In genomic region chr2:166638079-166638800, GRCm38 (mm10) we compare ENCODE assay signal across 12 mouse cellular contexts.
DNase-seq lines count a peak whose midpoint lies in the region; ATAC-seq and TF ChIP-seq lines count a peak whose summit lies in the region.
"Had no signal": no experiment of that assay in that cellular context is flagged by ENCODE, and none has a peak within 500 bp of the region (broad histone marks: within the 10 kb centered on the region; RNA-seq: fewer than 3 reads in every experiment).

No protein-coding gene starts in this region.

- no peak for TF ChIP-seq POLR2A in heart, adult 2 months (IDR thresholded peaks at IDR 0.05; ENCODE audit: insufficient read depth, low read depth, low read length)

- TF ChIP-seq EP300 in heart, adult 2 months (IDR thresholded peaks at IDR 0.05; ENCODE audit: insufficient read depth, low read depth, low read length): no peak

- no peaks in the 10 kb centered on the region for H3K36me3 ChIP-seq in heart, adult 2 months (ENCODE audit: control insufficient read depth, insufficient read depth, low read length)
- H3K36me3 ChIP-seq in kidney, embryonic 14.5 days (ENCODE audit: control insufficient read depth, insufficient read depth, low read length): no peaks in the 10 kb centered on the region
- peaks cover 83% of the 10 kb centered on the region for H3K36me3 ChIP-seq in midbrain, embryonic 10.5 days
- no peaks in the 10 kb centered on the region for H3K36me3 ChIP-seq in midbrain, embryonic 15.5 days (replicated peaks)
- H3K36me3 ChIP-seq in macrophage (ENCODE audit: inconsistent target): peaks cover 80% of the 10 kb centered on the region
- no peaks in the 10 kb centered on the region; the same call in 1 of the 2 replicates for H3K36me3 ChIP-seq in hindbrain, postnatal 0 days (ENCODE audit: insufficient read depth, low read length)

- intact Hi-C loops in heart, adult 2 months (cut with DNase I): no loop called here

- H3K79me2 ChIP-seq in heart, adult 2 months (replicated peaks; ENCODE audit: control insufficient read depth, insufficient read depth, low read length): no peaks in the 10 kb centered on the region
- peaks cover 82% of the 10 kb centered on the region; the same call in 1 of the 2 replicates for H3K79me2 ChIP-seq in macrophage (ENCODE audit: inconsistent target)

- H3K4me3 ChIP-seq in heart, adult 2 months: no peak overlapping the region
- no peak overlapping the region for H3K4me3 ChIP-seq in kidney, embryonic 14.5 days (ENCODE audit: low read length)
- H3K4me3 ChIP-seq in midbrain, embryonic 10.5 days: no peak overlapping the region
- no peak overlapping the region for H3K4me3 ChIP-seq in midbrain, embryonic 15.5 days
- no peak overlapping the region for H3K4me3 ChIP-seq in macrophage (ENCODE audit: inconsistent target)
- H3K4me3 ChIP-seq in hindbrain, postnatal 0 days (ENCODE audit: low read length): no peak overlapping the region
- H3K4me3 ChIP-seq: erythroblast, embryonic 14.5 days had no signal

- H3K4me2 ChIP-seq in kidney, embryonic 14.5 days (replicated peaks; ENCODE audit: low read depth, low read length): no peak overlapping the region
- H3K4me2 ChIP-seq in midbrain, embryonic 15.5 days: no peak overlapping the region
- H3K4me2 ChIP-seq in hindbrain, postnatal 0 days (ENCODE audit: low read depth, low read length): no peak overlapping the region
- H3K4me2 ChIP-seq: midbrain, embryonic 11.5 days had no signal

- no peak for ATAC-seq in kidney, embryonic 14.5 days (ENCODE audit: low FRiP score, low TSS enrichment)
- no peak for ATAC-seq in midbrain, embryonic 15.5 days (replicated peaks)
- no peak for ATAC-seq in hindbrain, postnatal 0 days

- H3K4me1 ChIP-seq in heart, adult 2 months (ENCODE audit: control insufficient read depth, insufficient read depth, low read length): peaks cover 3% of the 10 kb centered on the region
- 0 out of 2 replicates have a peak, but pooled peaks cover 5% of the 10 kb centered on the region for H3K4me1 ChIP-seq in kidney, embryonic 14.5 days (ENCODE audit: control insufficient read depth, insufficient read depth, low read length)
- peaks cover 32% of the 10 kb centered on the region for H3K4me1 ChIP-seq in midbrain, embryonic 10.5 days
- H3K4me1 ChIP-seq in midbrain, embryonic 15.5 days: peaks cover 9% of the 10 kb centered on the region
- H3K4me1 ChIP-seq in hindbrain, postnatal 0 days (ENCODE audit: insufficient read depth, low read length): peaks cover 11% of the 10 kb centered on the region

- H3K9ac ChIP-seq in heart, adult 2 months (ENCODE audit: low read depth, low read length): no peak overlapping the region
- H3K9ac ChIP-seq in kidney, embryonic 14.5 days (ENCODE audit: low read depth, low read length): no peak overlapping the region
- H3K9ac ChIP-seq in midbrain, embryonic 15.5 days: no peak overlapping the region
- no peak overlapping the region for H3K9ac ChIP-seq in hindbrain, postnatal 0 days (replicated peaks; ENCODE audit: low read length)

- H3K27ac ChIP-seq in heart, adult 2 months: peak overlapping the region; percentile 46
- peak overlapping the region; percentile 47; the same call in 1 of the 2 replicates for H3K27ac ChIP-seq in kidney, embryonic 14.5 days (ENCODE audit: low read depth, low read length)
- peak overlapping the region; percentile 81 for H3K27ac ChIP-seq in midbrain, embryonic 10.5 days (replicated peaks)
- H3K27ac ChIP-seq in midbrain, embryonic 15.5 days: no peak overlapping the region
- H3K27ac ChIP-seq in macrophage: 0 out of 2 replicates have a peak overlapping the region, but pooled peaks have one; percentile 17
- no peak overlapping the region for H3K27ac ChIP-seq in hindbrain, postnatal 0 days

- no peaks in the 10 kb centered on the region for H3K27me3 ChIP-seq in heart, adult 2 months (ENCODE audit: control insufficient read depth, insufficient read depth, low read length)
- H3K27me3 ChIP-seq in kidney, embryonic 14.5 days (ENCODE audit: control insufficient read depth, insufficient read depth, low read length): no peaks in the 10 kb centered on the region
- H3K27me3 ChIP-seq in midbrain, embryonic 10.5 days (ENCODE audit: low read depth, poor library complexity, severe bottlenecking): no peaks in the 10 kb centered on the region
- H3K27me3 ChIP-seq in midbrain, embryonic 15.5 days (replicated peaks): no peaks in the 10 kb centered on the region
- H3K27me3 ChIP-seq in hindbrain, postnatal 0 days (ENCODE audit: insufficient read depth, low read length): no peaks in the 10 kb centered on the region

- no peak for DNase-seq in heart, adult 2 months
- no peak for DNase-seq in heart, adult 9 months (ENCODE audit: low spot score in 2 of 2)
- no peak for DNase-seq in kidney, postnatal 14 days
- no peak for DNase-seq in midbrain, embryonic 10.5 days (ENCODE audit: low spot score)
- DNase-seq in hindbrain, postnatal 0 days (ENCODE audit: low spot score): no peak
- DNase-seq: lung, adult 2 months; right cerebral cortex, postnatal 4 days had no signal

- TF ChIP-seq CTCF in heart, adult 2 months (IDR thresholded peaks at IDR 0.05): no peak
- TF ChIP-seq CTCF in hindbrain, postnatal 0 days (IDR thresholded peaks at IDR 0.05; ENCODE audit: low read depth): no peak

- no peaks in the 10 kb centered on the region for H3K9me3 ChIP-seq in kidney, embryonic 14.5 days (ENCODE audit: control insufficient read depth, low read length)
- 0 out of 2 replicates have a peak, but pooled peaks cover 9% of the 10 kb centered on the region for H3K9me3 ChIP-seq in midbrain, embryonic 10.5 days (replicated peaks)
- no peaks in the 10 kb centered on the region for H3K9me3 ChIP-seq in midbrain, embryonic 15.5 days
- no peaks in the 10 kb centered on the region for H3K9me3 ChIP-seq in hindbrain, postnatal 0 days (ENCODE audit: low read length)

- 65% methylated on average over 13 of the region's 13 CpGs for WGBS in heart, adult 2 months
- WGBS in kidney, embryonic 14.5 days: 76% methylated on average over 13 of the region's 13 CpGs
- 79% methylated on average over 13 of the region's 13 CpGs for WGBS in midbrain, embryonic 10.5 days
- 80% methylated on average over 13 of the region's 13 CpGs for WGBS in midbrain, embryonic 15.5 days
- 91% methylated on average over 13 of the region's 13 CpGs for WGBS in macrophage (ENCODE audit: missing documents)
- WGBS in hindbrain, postnatal 0 days: 57% methylated on average over 13 of the region's 13 CpGs

Comparison
In these comparisons a context has a peak if more than half of its experiments do, and no peak if none do; other contexts are left out.
1. H3K27ac ChIP-seq: peak in heart, adult 2 months (single experiment), kidney, embryonic 14.5 days (single experiment), midbrain, embryonic 10.5 days (single experiment) and macrophage (single experiment); none in midbrain, embryonic 15.5 days (single experiment) and hindbrain, postnatal 0 days (single experiment).